Comparison of ENCODE assay signal across 27 mouse cellular contexts in genomic region chr9:89219668-89220067, GRCm38 (mm10). TPM values are rescaled to one million over a fixed set of nuclear protein-coding genes. Genes with fewer than 3 reads are reported as not detected.
"Had no signal": no experiment of that assay in that cellular context is flagged by ENCODE, and none has a peak within 500 bp of the region (broad histone marks: within the 10 kb centered on the region; RNA-seq: fewer than 3 reads in every experiment).

No protein-coding gene starts in this region.

RNA-seq across cellular contexts. Expression of gene Gm29094, which starts 20.5 kb away (rescaled TPM):
- total RNA-seq: heart, postnatal 10 days; heart, postnatal 25 days; heart, postnatal 36 days; hematopoietic stem cell, adult 5-6 weeks; hindbrain, postnatal 0 days; layer of hippocampus, adult 18-20 months; layer of hippocampus, adult 2 months; layer of hippocampus, postnatal 10 days; layer of hippocampus, postnatal 14 days; layer of hippocampus, postnatal 25 days had no signal
- polyA plus RNA-seq: heart, adult 2 months; heart, embryonic 10.5 days; heart, embryonic 11.5 days; heart, embryonic 12.5 days; heart, embryonic 13.5 days; heart, embryonic 14.5 days; heart, embryonic 15.5 days; hindbrain, embryonic 11.5 days; hindbrain, embryonic 12.5 days; hindbrain, embryonic 13.5 days; hindbrain, embryonic 14.5 days; hindbrain, embryonic 15.5 days; hindbrain, postnatal 0 days; intestine, embryonic 14.5 days; kidney, adult 2 months; kidney, embryonic 14.5 days; kidney, embryonic 15.5 days; large intestine, adult 2 months had no signal

RNA-seq across cellular contexts. Expression of gene Bcl2a1b, which starts 20.7 kb away (rescaled TPM):
- total RNA-seq: layer of hippocampus, postnatal 14 days had no signal
- polyA plus RNA-seq: heart, embryonic 10.5 days; hindbrain, embryonic 12.5 days had no signal
